Mouse (Mus musculus) E14TG2a.4 (cell line): ENCODE results near the gene Serpina3b.

Source experiments
- CTCF ChIP-seq: conservative IDR thresholded peaks from 2 replicates; pipeline ENCODE4 v1.5.1; 2014; ENCODE audit warnings: low read length
- NANOG ChIP-seq: IDR thresholded peaks from 2 replicates; pipeline ENCODE4 v1.6.1; 2014; ENCODE audit warnings: borderline replicate concordance, low read length, mixed read lengths
- POU5F1 ChIP-seq: IDR thresholded peaks from 2 replicates; pipeline ENCODE4 v1.6.1; 2014; ENCODE audit warnings: low read length, borderline replicate concordance

DNA sequence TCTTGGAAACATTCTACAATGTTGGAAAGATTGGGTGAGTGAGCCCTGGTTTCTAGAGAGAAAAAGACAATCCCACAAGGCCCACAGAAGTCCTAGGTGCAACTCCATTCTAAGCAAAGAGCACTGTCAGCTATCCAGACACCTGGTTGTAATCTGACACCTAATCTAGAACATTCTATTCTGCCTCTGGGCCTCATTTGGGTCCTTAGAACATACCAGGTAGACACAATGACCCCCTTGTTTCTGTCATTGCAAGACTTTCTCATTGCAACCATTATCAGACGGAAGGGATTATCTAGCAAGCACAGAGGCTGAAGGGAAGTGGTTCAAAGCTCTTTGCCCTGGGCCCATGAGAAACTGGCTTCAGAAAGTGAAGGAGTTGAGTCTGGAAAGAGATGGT is 36.5 kb upstream of the Serpina3b start:
- TF ChIP-seq CTCF = no peak
- TF ChIP-seq POU5F1 = no peak
- no peak for TF ChIP-seq NANOG
